Mouse (Mus musculus): ENCODE measurements around the gene Oxa1l. TPM values are rescaled to one million over a fixed set of nuclear protein-coding genes. Genes with fewer than 3 reads are reported as not detected.

Oxa1l gene
- total RNA-seq, 2 experiments from 2014 or later = 69.3 to 70.0 TPM

DNA sequence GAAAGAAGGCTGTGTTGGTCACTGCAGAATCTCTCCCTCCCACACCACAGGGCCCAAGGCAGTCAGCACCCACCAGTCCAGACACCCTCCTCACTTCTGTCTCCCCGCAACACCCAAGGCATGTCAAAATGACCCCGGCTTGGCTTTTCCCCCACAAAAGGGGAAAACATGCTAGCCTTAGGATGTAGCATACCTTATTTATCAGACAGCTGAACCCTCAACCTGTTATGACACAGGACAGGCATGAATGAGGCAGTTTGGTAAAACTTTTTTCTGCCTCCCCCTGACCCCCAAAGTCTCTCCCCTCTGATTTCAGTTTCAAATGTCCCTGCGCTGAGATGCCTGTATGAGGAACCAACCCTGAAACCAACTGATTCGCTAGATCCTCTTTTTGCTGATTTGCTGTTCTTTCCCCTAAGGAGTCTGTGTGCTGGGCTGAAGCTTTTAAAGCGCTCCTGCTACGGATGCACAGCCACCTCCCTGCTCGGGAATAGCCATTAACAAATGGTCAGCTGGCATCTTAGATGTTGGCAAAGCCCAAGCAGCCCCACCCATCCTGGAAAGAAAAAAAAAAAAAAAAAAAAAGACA, 48.5 kb downstream of the Oxa1l start:
- DNase-seq (ENCODE audit: low spot score in 2 of 2) = no peak

DNA sequence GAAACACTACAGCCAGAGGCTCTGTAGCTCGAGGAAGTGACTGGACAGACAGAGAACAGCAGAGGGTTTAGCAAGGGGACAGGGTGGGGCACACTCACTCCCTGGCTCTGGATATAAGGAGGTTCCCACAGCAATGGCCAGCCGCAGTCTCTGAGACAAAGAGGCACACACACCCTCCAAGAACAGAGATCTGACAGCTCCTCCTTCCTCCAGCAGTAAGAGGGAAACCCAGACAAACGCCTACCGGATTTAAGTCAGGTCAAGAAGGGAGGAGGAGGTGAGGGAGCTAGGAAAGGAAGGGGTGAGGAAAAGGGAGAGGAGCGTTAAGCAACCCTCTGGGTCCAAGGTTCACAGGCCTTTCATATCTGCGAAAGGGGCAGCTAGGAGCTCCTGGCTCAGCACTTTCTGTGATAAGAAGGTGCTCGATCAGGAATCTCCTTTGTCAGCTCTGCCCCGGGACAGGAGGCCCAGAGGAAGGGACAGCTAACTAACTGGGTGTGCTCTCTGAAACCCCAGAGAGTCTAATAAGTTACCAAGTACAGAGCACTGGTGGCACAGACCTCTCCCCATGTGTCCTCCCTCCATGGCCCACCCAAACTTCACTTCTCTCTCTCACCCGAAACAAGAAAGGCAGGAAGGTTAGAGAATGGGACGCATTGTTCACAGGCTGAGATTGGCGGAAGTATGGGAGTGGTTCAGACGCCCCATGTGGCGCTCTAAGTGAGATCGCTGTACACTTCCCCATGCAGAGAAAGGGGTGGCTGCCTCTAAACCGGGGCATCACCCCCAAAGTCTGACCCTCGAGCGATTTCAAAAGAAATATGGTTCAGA, 49.6 kb downstream of the Oxa1l start:
- DNase-seq (ENCODE audit: low spot score in 2 of 2) = no peak

DNA sequence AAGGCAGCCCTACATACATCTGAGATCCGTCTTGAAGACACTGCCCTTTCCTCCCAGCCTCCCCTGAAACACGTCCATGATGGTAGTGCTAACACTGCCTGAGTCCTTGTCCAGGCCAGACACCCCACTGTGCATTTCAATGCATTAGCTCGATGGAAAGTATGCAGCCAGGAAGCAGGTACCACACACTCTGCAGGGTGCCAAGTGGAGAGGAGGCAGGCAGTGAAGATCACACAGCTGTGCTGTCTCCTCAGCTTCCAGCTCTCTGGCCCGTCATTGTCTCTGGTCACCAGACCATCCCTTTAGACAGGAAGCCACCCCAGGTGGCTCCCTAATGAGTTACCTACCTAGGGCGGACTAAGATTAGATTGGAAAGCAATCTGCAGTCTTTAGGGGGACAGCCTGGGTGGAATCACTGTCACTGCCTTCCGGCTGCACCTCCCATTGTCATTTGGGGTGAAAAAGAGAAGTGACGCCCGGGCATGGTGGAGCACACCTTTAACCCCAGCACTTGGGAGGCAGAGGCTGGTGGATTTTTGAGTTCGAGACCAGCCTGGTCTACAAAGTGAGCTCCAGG, 51.5 kb downstream of the Oxa1l start:
- DNase-seq (ENCODE audit: low spot score in 2 of 2) = no peak

DNA sequence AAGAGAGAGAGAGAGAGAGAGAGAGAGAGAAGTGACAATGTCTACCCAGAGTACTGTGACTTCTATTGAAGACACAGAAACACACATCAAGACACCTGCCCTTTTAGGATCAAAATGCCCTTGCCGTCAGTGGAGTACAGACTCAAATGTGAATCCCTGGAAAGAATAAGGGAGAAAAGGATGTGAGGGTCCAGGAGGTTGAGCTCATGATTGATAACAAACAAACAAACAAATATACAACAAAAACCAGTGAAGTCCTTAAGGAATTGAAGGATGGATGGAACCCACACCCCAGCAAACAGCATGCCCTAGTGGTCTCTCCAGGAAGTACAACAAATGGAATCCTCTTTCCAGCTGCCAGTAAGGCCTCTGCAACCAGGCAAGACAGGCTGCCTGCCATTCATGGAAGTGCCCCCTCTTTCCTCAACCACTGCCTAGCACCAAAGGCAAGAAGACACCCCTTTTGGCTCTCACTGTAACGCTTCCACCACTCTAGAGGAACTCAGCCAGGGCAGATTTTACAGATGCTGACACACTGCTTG, 52.1 kb downstream of the Oxa1l start:
- peak; percentile 68 to 73 for DNase-seq (ENCODE audit: low spot score in 2 of 2)

DNA sequence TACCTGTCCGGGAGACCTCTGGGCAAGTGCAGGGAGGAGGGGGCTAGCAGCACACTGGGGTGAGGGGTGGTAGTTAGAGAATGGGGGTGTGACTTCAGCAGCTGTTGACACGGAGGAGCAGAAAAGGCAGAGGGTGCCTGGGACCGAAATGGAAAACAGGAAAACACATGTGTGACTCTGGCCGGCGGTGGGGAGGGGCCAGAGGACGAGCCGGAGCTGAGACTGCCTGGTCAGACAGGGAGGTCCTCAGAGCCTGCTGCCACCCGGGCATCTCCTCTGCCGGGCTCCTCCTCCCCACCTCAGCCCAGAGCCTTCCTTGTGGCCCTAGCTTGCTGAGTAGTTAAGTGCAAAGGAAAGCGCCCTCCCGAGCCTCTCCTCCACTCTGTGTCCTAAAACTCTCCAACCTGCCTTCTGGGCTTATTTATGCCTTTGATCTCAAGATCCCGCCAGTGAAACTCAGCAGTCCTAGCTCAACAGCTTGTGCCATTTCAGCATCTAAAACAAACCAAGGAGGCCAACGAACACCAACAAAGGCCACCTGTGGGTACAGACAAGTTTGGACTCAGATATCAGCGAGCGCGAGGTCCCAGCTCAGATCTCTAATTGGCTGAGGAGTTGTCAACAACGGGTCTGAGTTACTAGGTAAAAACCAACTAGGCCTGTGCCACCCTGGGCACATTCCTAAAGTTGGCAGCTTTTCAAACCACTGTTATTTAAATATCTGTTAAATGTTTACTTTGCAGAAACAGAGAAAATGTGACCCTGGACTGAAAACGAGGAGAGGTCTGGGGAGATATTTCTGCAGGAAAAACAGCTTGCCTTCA, 53.5 kb downstream of the Oxa1l start:
- no peak for DNase-seq (ENCODE audit: low spot score in 2 of 2)

DNA sequence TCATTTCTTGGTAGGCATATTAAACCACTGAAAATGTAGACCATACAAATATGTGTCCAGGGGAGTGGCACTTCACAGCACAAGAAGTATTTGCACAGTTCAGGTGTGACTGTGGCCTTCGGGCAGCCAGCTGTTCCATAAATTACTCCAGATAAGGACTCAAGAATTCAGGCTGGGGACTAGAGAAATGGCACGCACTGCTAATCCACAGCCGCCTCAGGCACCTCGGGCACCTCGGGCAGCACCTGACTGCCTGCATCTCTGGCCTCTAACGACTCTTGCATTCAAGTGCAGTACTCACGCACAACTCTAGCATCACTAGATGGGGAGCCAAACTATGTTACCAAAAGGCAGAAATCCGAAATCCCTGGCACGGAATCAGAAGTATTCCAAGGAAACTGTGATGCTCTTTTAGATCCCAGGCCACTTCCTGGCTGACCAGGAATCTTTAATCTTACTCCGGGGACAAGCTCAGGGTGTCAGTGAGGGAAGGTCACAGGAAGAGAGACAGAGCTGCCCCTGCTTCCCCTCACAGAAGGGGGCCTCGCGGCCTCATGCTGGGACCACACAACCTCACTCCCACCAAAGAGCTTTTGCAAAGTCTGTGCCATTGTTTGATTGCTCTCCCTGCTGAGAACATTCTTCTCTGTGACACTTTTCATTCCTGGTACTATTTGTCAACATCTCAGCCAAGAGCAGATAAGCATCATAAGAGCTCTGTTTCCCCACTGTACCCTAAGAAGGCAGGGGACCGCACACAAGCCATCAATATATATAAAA, 54.8 kb downstream of the Oxa1l start:
- DNase-seq (ENCODE audit: low spot score in 2 of 2) = no peak

DNA sequence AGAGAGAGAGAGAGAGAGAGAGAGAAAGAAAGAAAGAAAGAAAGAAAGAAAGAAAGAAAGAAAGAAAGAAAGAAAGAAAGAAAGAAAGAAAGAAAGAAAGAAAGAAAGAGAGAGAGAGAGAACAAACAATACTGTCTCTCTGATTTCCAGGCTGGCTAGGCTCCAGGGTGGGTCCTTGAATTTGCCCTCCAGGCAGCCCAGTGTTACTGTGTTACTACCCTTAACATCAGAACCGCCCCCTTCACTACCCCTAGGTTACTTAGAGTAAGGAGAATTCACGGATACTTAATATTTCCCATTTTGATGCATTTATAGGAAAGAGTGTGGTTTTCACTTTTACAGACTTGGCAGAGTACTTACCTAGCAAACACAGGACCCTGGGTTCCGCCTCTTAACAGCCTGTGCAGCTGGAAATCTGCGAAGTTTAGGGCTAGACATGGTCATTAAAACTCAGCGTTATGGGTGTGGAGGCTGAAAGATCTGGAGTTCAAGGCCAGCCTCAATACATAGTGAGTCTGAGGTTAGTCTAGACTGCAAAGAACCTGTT, 55.7 kb downstream of the Oxa1l start:
- DNase-seq (ENCODE audit: low spot score in 2 of 2) = no peak

DNA sequence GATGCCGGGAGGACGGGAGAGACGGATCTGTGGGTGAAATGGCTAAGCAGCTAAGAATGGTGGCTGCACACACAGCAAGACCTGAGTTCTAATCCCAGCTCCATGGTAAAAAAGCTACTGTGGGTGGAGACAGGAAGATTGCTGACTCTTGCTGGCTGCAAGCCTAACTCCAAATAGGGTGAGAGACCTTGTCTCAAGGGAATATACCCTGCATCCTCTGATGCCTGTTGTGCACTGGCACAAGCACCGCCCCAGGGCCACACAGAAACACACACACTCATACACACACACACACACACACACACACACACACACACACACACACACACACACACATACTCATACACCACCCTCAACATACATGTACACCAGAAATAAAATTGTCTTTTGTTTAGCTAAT, 56.2 kb downstream of the Oxa1l start:
- no peak for DNase-seq (ENCODE audit: low spot score in 2 of 2)

DNA sequence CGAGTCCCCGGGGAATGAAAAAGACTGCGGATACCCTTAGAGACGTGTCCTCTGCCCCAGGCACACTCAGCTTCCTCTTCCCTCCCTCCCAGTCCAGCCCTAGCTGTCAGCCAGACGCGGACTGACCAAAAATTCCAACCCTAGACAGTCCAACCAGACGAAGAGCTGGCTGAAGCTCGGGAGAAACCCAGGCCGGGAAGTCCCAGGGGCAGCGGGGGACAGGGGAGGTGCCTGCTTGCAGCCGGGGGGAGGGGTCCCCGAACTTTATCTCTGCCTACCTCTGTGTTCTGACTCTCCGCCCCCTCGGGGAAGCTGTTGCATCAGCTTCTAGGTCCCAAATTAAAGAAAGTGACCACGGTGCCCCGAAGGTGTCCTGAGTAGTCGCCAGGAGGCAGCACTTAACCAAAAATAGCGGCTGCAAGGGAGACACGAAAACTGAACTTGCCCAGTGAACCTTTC, 57.0 kb downstream of the Oxa1l start, which contains the start of gene Slc7a7:
Gene Slc7a7 (minus strand): TSS at position 158 of the 459 bp plus-strand sequence.
- DNase-seq (ENCODE audit: low spot score in 2 of 2) = no peak

Other genes with a start within 250 kb of the Oxa1l start
- gene Dad1, start 106.7 kb upstream of the Oxa1l start, total RNA-seq (2021) = 100 to 1,000 TPM; 127 TPM
- 10 to 100 TPM; 45.1 to 49.8 TPM for gene Abhd4, start 106.6 kb upstream of the Oxa1l start, total RNA-seq (2021)
- gene Olfr49, start 75.9 kb upstream of the Oxa1l start, total RNA-seq (2021) = not detected
- gene Slc7a7, start 56.9 kb downstream of the Oxa1l start, total RNA-seq (2021) = 1 to 10 TPM; 2.5 to 2.7 TPM
- 100 to 1,000 TPM; 109 to 138 TPM for gene Mrpl52, start 66.1 kb downstream of the Oxa1l start, total RNA-seq (2021)
- gene Mmp14, start 70.8 kb downstream of the Oxa1l start, total RNA-seq (2021) = 10 to 100 TPM; 39.1 to 41.0 TPM
- 10 to 100 TPM; 40.3 to 42.2 TPM for gene Lrp10, start 103.3 kb downstream of the Oxa1l start, total RNA-seq (2021)
- 10 to 100 TPM; 26.9 to 31.5 TPM for gene Rem2, start 115.3 kb downstream of the Oxa1l start, total RNA-seq (2021)
- gene Prmt5, start 156.7 kb downstream of the Oxa1l start, total RNA-seq (2021) = 10 to 100 TPM; 82.2 to 91.8 TPM
- 1 to 10 TPM; 4.7 to 6.7 TPM for gene Haus4, start 193.8 kb downstream of the Oxa1l start, total RNA-seq (2021)
- gene Ajuba, start 216.7 kb downstream of the Oxa1l start, total RNA-seq (2021) = 1 to 10 TPM; 3.8 to 4.3 TPM
- gene 4931414P19Rik, start 245.2 kb downstream of the Oxa1l start, total RNA-seq (2021) = 1 to 10 TPM; 5.1 to 5.5 TPM

Measured in layer of hippocampus, postnatal 10 days (tissue).